Mouse (Mus musculus) kidney, postnatal 0 days (tissue): ENCODE measurements at regions not wholly inside any gene's neighbourhood (a gene's known extent, or its start where the extent isn't known, plus 50 kb on each side); places are given as distances from the start of the nearest gene placed in this dataset.

ENCODE experiments used
- ATAC-seq: fragments of 200-750 bp; cut with Nextera tagmentation; replicated peaks from 2 replicates; pipeline ENCODE4 v1.8.0; 2017; ENCODE audit warnings: low read depth, moderate number of reproducible peaks, moderate TSS enrichment, moderate library complexity; ENCODE audit not compliant: low FRiP score
- DNase-seq: peaks from one replicate; pipeline ENCODE4 v3.0.0-alpha.2; 2016; ENCODE audit warnings: low spot score
- H3K27ac ChIP-seq: fragments of 300-500 bp; sonication (generic); 2 replicates; pipeline ENCODE4 v1.5.1; 2014; ENCODE audit warnings: mild to moderate bottlenecking
- H3K27me3 ChIP-seq: fragments of 300-500 bp; sonication (generic); 2 replicates; pipeline ENCODE4 v1.6.1; 2014; ENCODE audit warnings: low read length, mixed read lengths; ENCODE audit not compliant: insufficient read depth
- H3K36me3 ChIP-seq: fragments of 300-500 bp; sonication (generic); 2 replicates; pipeline ENCODE4 v1.6.1; 2014; ENCODE audit warnings: low read length, mixed read lengths; ENCODE audit not compliant: insufficient read depth
- H3K4me1 ChIP-seq: fragments of 300-500 bp; sonication (generic); replicated peaks from 2 replicates; pipeline ENCODE4 v1.6.1; 2014; ENCODE audit warnings: antibody characterized with exemption, low read length, mixed read lengths; ENCODE audit not compliant: insufficient read depth
- H3K4me2 ChIP-seq: fragments of 300-500 bp; sonication (generic); 2 replicates; pipeline ENCODE4 v1.6.1; 2014; ENCODE audit warnings: mild to moderate bottlenecking, low read length, moderate library complexity, mixed read lengths
- H3K4me3 ChIP-seq: fragments of 300-500 bp; sonication (generic); replicated peaks from 2 replicates; pipeline ENCODE4 v1.5.1; 2014; ENCODE audit warnings: low read depth, low read length
- H3K9ac ChIP-seq: fragments of 300-500 bp; sonication (generic); 2 replicates; pipeline ENCODE4 v1.6.1; 2014; ENCODE audit warnings: low read depth, low read length
- H3K9me3 ChIP-seq: fragments of 300-500 bp; sonication (generic); replicated peaks from 2 replicates; pipeline ENCODE4 v1.6.1; 2016; ENCODE audit warnings: low read length, inconsistent platforms, mixed read lengths
- CTCF ChIP-seq: IDR thresholded peaks from 2 replicates; pipeline ENCODE4 v1.5.1; 2016; ENCODE audit warnings: antibody characterized with exemption, low read depth, mild to moderate bottlenecking, moderate library complexity
- WGBS: fragments of 180-500 bp; shearing (Covaris S2); extraction: QIAGEN DNeasy Blood & Tissue Kit; methylation state at CpG from one replicate; pipeline ENCODE4 v1.1.7; 2014; 5-methylcytosine and 5-hydroxymethylcytosine counted together

GRCm38 (mm10) chr14:80522536-80522935 is 538.7 kb downstream of the Olfm4 start:
- ATAC-seq, result no peak
- Histone ChIP-seq H3K27ac (no peak overlapping the region), H3K9me3 (no peaks in the 10 kb centered on the region), H3K4me1 (no peaks in the 10 kb centered on the region), H3K4me2 (no peak overlapping the region), H3K9ac (no peak overlapping the region), H3K4me3 (no peak overlapping the region), H3K36me3 (no peaks in the 10 kb centered on the region), H3K27me3 (no peaks in the 10 kb centered on the region)
- TF ChIP-seq CTCF, result no peak
- DNase-seq, result no peak
- 69% methylated on average over 3 of the region's 3 CpGs for WGBS

GRCm38 (mm10) chr14:80528419-80529028 is 544.6 kb downstream of the Olfm4 start:
- WGBS, result 78% methylated on average over 9 of the region's 9 CpGs
- no peak for ATAC-seq
- Histone ChIP-seq H3K9ac (no peak overlapping the region), H3K4me2 (no peak overlapping the region), H3K36me3 (no peaks in the 10 kb centered on the region), H3K4me1 (no peaks in the 10 kb centered on the region), H3K27ac (no peak overlapping the region), H3K4me3 (no peak overlapping the region), H3K27me3 (no peaks in the 10 kb centered on the region), H3K9me3 (no peaks in the 10 kb centered on the region)
- no peak for TF ChIP-seq CTCF
- DNase-seq, result no peak

- Histone ChIP-seq H3K4me3 (no peak overlapping the region), H3K4me1 (no peaks in the 10 kb centered on the region), H3K27me3 (no peaks in the 10 kb centered on the region), H3K9me3 (no peaks in the 10 kb centered on the region), H3K9ac (no peak overlapping the region), H3K36me3 (no peaks in the 10 kb centered on the region), H3K4me2 (no peak overlapping the region), H3K27ac (no peak overlapping the region)
- DNase-seq (peak; percentile 2), ATAC-seq (no peak)
- 45% methylated on average over 7 of the region's 7 CpGs for WGBS
- TF ChIP-seq CTCF, result no peak
Measured at GRCm38 (mm10) chr14:80536044-80536745, 552.3 kb downstream of the Olfm4 start.

GRCm38 (mm10) chr14:80559950-80560349 is 576.1 kb downstream of the Olfm4 start:
- Histone ChIP-seq H3K9me3 (no peaks in the 10 kb centered on the region), H3K27ac (no peak overlapping the region), H3K36me3 (no peaks in the 10 kb centered on the region), H3K27me3 (no peaks in the 10 kb centered on the region), H3K4me2 (no peak overlapping the region), H3K4me1 (no peaks in the 10 kb centered on the region), H3K9ac (no peak overlapping the region), H3K4me3 (no peak overlapping the region)
- DNase-seq, result no peak
- no peak for ATAC-seq
- WGBS, result 74% methylated on average over 11 of the region's 11 CpGs
- no peak for TF ChIP-seq CTCF
